Mouse (Mus musculus) natural killer cell, adult 2 months (primary cell): ENCODE measurements around the gene Mmp7.

Source experiments
- DNase-seq, 2 experiments: peaks; one replicate each; pipeline ENCODE4 v3.0.0; 2022; ENCODE audit warnings: low spot score in 2 of 2

Mmp7 gene

GRCm38 (mm10) chr9:7691790-7692189 is at the start of gene Mmp7:
Gene Mmp7, plus strand, starts transcription at chr9:7692090.
- no peak for DNase-seq

- no peak for DNase-seq
These were observed 44.0 kb upstream of the Mmp7 start for GRCm38 (mm10) chr9:7647901-7648300.

- DNase-seq, result no peak
These were observed 41.3 kb upstream of the Mmp7 start for GRCm38 (mm10) chr9:7650397-7651180.

GRCm38 (mm10) chr9:7652351-7653085 is 39.4 kb upstream of the Mmp7 start:
- DNase-seq, result no peak

GRCm38 (mm10) chr9:7657946-7658345 is 33.9 kb upstream of the Mmp7 start:
- no peak for DNase-seq

GRCm38 (mm10) chr9:7659469-7660020 is 32.3 kb upstream of the Mmp7 start:
- DNase-seq, result no peak

- DNase-seq, result no peak
These were observed 30.5 kb upstream of the Mmp7 start for GRCm38 (mm10) chr9:7661371-7661770.

GRCm38 (mm10) chr9:7669674-7670073 is 22.2 kb upstream of the Mmp7 start:
- DNase-seq, result no peak

- no peak for DNase-seq
These were observed 18.9 kb upstream of the Mmp7 start for GRCm38 (mm10) chr9:7672985-7673384.

GRCm38 (mm10) chr9:7678154-7678837 is 13.6 kb upstream of the Mmp7 start:
- DNase-seq, result no peak

GRCm38 (mm10) chr9:7682081-7682618 is 9.7 kb upstream of the Mmp7 start:
- no peak for DNase-seq

- no peak for DNase-seq
These were observed 5.9 kb upstream of the Mmp7 start for GRCm38 (mm10) chr9:7686024-7686423.

- DNase-seq, result no peak
These were observed 2.1 kb upstream of the Mmp7 start for GRCm38 (mm10) chr9:7689799-7690198.

GRCm38 (mm10) chr9:7693961-7694360 is 2.1 kb downstream of the Mmp7 start:
- no peak for DNase-seq

- no peak for DNase-seq
These were observed 3.8 kb downstream of the Mmp7 start for GRCm38 (mm10) chr9:7695646-7696045.

GRCm38 (mm10) chr9:7708698-7709097 is 16.8 kb downstream of the Mmp7 start:
- DNase-seq, result no peak

GRCm38 (mm10) chr9:7711196-7711595 is 19.3 kb downstream of the Mmp7 start:
- no peak for DNase-seq

- DNase-seq, result peak; percentile 52 to 65
These were observed 22.4 kb downstream of the Mmp7 start for GRCm38 (mm10) chr9:7714062-7714907.

GRCm38 (mm10) chr9:7714908-7715175 is 23.0 kb downstream of the Mmp7 start:
- no peak for DNase-seq

GRCm38 (mm10) chr9:7721543-7721942 is 29.7 kb downstream of the Mmp7 start:
- DNase-seq, result no peak

- DNase-seq, result no peak
These were observed 37.1 kb downstream of the Mmp7 start for GRCm38 (mm10) chr9:7728997-7729396.
